Mouse (Mus musculus): Measurements from ENCODE around the gene Ubn1. TPM values are rescaled to one million over a fixed set of nuclear protein-coding genes. Genes with fewer than 3 reads are reported as not detected.
A peak's percentile ranks its signal among the peaks of the same experiment; 100 is the strongest.

The Ubn1 gene
- total and polyA plus RNA-seq, 2 experiments = 11.5 to 15.6 TPM

GRCm38 (mm10) chr16:5029847-5030246 lies 20.0 kb upstream of the Ubn1 start:
- Histone ChIP-seq H3K36me3 (ENCODE audit: control insufficient read depth, insufficient read depth, low read length) (peaks cover 85% of the 10 kb centered on the region), H3K4me3 (ENCODE audit: insufficient read depth, low read depth, low read length) (no peak overlapping the region), H3K4me1 (ENCODE audit: control insufficient read depth, insufficient read depth, low read length) (0 out of 2 replicates have a peak, but pooled peaks cover 2% of the 10 kb centered on the region), H3K9ac (ENCODE audit: low read depth, low read length) (no peak overlapping the region), H3K27me3 (ENCODE audit: control insufficient read depth, insufficient read depth, low read length) (no peaks in the 10 kb centered on the region), H3K27ac (replicated peaks; ENCODE audit: insufficient read depth, low read depth, low read length) (no peak overlapping the region), H3K79me2 (ENCODE audit: control insufficient read depth, insufficient read depth, low read length) (no peaks in the 10 kb centered on the region)
- TF ChIP-seq CTCF (IDR thresholded peaks at IDR 0.05; ENCODE audit: low read depth, low read length) = no peak
- no peak for TF ChIP-seq POLR2A (IDR thresholded peaks at IDR 0.05; ENCODE audit: extremely low read depth, insufficient read depth, low read length)
- DNase-seq (ENCODE audit: extremely low read depth, low read depth, low spot score) = peak; percentile 91
- 7% methylated on average over 2 of the region's 2 CpGs for WGBS

- no peak overlapping the region for H3K27ac ChIP-seq (replicated peaks; ENCODE audit: insufficient read depth, low read depth, low read length)
- DNase-seq (ENCODE audit: extremely low read depth, low read depth, low spot score) = no peak
- H3K4me3 ChIP-seq (ENCODE audit: insufficient read depth, low read depth, low read length) = no peak overlapping the region
- H3K79me2 ChIP-seq (ENCODE audit: control insufficient read depth, insufficient read depth, low read length) = no peaks in the 10 kb centered on the region; the same call in 1 of the 2 replicates
- H3K9ac ChIP-seq (ENCODE audit: low read depth, low read length) = no peak overlapping the region
- 90% methylated on average over 3 of the region's 3 CpGs for WGBS
- TF ChIP-seq CTCF (IDR thresholded peaks at IDR 0.05; ENCODE audit: low read depth, low read length) (no peak), POLR2A (IDR thresholded peaks at IDR 0.05; ENCODE audit: extremely low read depth, insufficient read depth, low read length) (no peak)
- H3K36me3 ChIP-seq (ENCODE audit: control insufficient read depth, insufficient read depth, low read length) = peaks cover 90% of the 10 kb centered on the region
- no peaks in the 10 kb centered on the region for H3K27me3 ChIP-seq (ENCODE audit: control insufficient read depth, insufficient read depth, low read length)
- H3K4me1 ChIP-seq (ENCODE audit: control insufficient read depth, insufficient read depth, low read length) = no peaks in the 10 kb centered on the region
These were observed 14.3 kb upstream of the Ubn1 start for GRCm38 (mm10) chr16:5035591-5035990.

- Histone ChIP-seq H3K9ac (ENCODE audit: low read depth, low read length) (no peak overlapping the region), H3K36me3 (ENCODE audit: control insufficient read depth, insufficient read depth, low read length) (peaks cover 83% of the 10 kb centered on the region), H3K4me3 (ENCODE audit: insufficient read depth, low read depth, low read length) (no peak overlapping the region), H3K27me3 (ENCODE audit: control insufficient read depth, insufficient read depth, low read length) (no peaks in the 10 kb centered on the region), H3K27ac (replicated peaks; ENCODE audit: insufficient read depth, low read depth, low read length) (no peak overlapping the region), H3K4me1 (ENCODE audit: control insufficient read depth, insufficient read depth, low read length) (no peaks in the 10 kb centered on the region), H3K79me2 (ENCODE audit: control insufficient read depth, insufficient read depth, low read length) (no peaks in the 10 kb centered on the region; the same call in 1 of the 2 replicates)
- TF ChIP-seq CTCF (IDR thresholded peaks at IDR 0.05; ENCODE audit: low read depth, low read length) (no peak), POLR2A (IDR thresholded peaks at IDR 0.05; ENCODE audit: extremely low read depth, insufficient read depth, low read length) (no peak)
- 86% methylated on average over 5 of the region's 5 CpGs for WGBS
- DNase-seq (ENCODE audit: extremely low read depth, low read depth, low spot score) = no peak
These were observed 13.1 kb upstream of the Ubn1 start for GRCm38 (mm10) chr16:5036649-5037234.

GRCm38 (mm10) chr16:5045322-5045721 lies 4.5 kb upstream of the Ubn1 start:
- H3K27ac ChIP-seq (replicated peaks; ENCODE audit: insufficient read depth, low read depth, low read length) = no peak overlapping the region
- H3K36me3 ChIP-seq (ENCODE audit: control insufficient read depth, insufficient read depth, low read length) = peaks cover 48% of the 10 kb centered on the region
- H3K4me3 ChIP-seq (ENCODE audit: insufficient read depth, low read depth, low read length) = no peak overlapping the region
- no peak overlapping the region for H3K9ac ChIP-seq (ENCODE audit: low read depth, low read length)
- H3K4me1 ChIP-seq (ENCODE audit: control insufficient read depth, insufficient read depth, low read length) = peaks cover 3% of the 10 kb centered on the region
- TF ChIP-seq POLR2A (IDR thresholded peaks at IDR 0.05; ENCODE audit: extremely low read depth, insufficient read depth, low read length) = no peak
- TF ChIP-seq CTCF (IDR thresholded peaks at IDR 0.05; ENCODE audit: low read depth, low read length) = no peak
- H3K27me3 ChIP-seq (ENCODE audit: control insufficient read depth, insufficient read depth, low read length) = no peaks in the 10 kb centered on the region
- no peak for DNase-seq (ENCODE audit: extremely low read depth, low read depth, low spot score)
- H3K79me2 ChIP-seq (ENCODE audit: control insufficient read depth, insufficient read depth, low read length) = no peaks in the 10 kb centered on the region; the same call in 1 of the 2 replicates
- WGBS = over 99% methylated on average over 3 of the region's 3 CpGs

- no peak for TF ChIP-seq CTCF (IDR thresholded peaks at IDR 0.05; ENCODE audit: low read depth, low read length)
- TF ChIP-seq POLR2A (IDR thresholded peaks at IDR 0.05; ENCODE audit: extremely low read depth, insufficient read depth, low read length) = no peak
- H3K79me2 ChIP-seq (ENCODE audit: control insufficient read depth, insufficient read depth, low read length) = no peaks in the 10 kb centered on the region; the same call in 1 of the 2 replicates
- WGBS = under 1% methylated on average over 38 of the region's 38 CpGs
- peaks cover 28% of the 10 kb centered on the region for H3K36me3 ChIP-seq (ENCODE audit: control insufficient read depth, insufficient read depth, low read length)
- peak overlapping the region; percentile 74 for H3K27ac ChIP-seq (replicated peaks; ENCODE audit: insufficient read depth, low read depth, low read length)
- no peaks in the 10 kb centered on the region for H3K27me3 ChIP-seq (ENCODE audit: control insufficient read depth, insufficient read depth, low read length)
- peaks cover 6% of the 10 kb centered on the region for H3K4me1 ChIP-seq (ENCODE audit: control insufficient read depth, insufficient read depth, low read length)
- peak overlapping the region; percentile 86 for H3K9ac ChIP-seq (ENCODE audit: low read depth, low read length)
- H3K4me3 ChIP-seq (ENCODE audit: insufficient read depth, low read depth, low read length) = peak overlapping the region; percentile 84
- DNase-seq (ENCODE audit: extremely low read depth, low read depth, low spot score) = peak; percentile 29
These were observed 579 bp upstream of the Ubn1 start for GRCm38 (mm10) chr16:5049182-5049773.
